Mouse (Mus musculus) layer of hippocampus, postnatal 36 days (tissue): ENCODE data around the gene S100a10. TPM values are rescaled to one million over a fixed set of nuclear protein-coding genes. Genes with fewer than 3 reads are reported as not detected.

Experiments used
- DNase-seq, 2 experiments: peaks; one replicate each; pipeline ENCODE4 v3.0.0; 2022
- total RNA-seq, 2 experiments: library from RNA; stranded (reverse); gene quantifications; 2 replicates each; pipeline ENCODE4 v1.2.3; 2021

The S100a10 gene
- total RNA-seq, 2 experiments from 2014 or later: 16.7 to 20.6 TPM

DNA sequence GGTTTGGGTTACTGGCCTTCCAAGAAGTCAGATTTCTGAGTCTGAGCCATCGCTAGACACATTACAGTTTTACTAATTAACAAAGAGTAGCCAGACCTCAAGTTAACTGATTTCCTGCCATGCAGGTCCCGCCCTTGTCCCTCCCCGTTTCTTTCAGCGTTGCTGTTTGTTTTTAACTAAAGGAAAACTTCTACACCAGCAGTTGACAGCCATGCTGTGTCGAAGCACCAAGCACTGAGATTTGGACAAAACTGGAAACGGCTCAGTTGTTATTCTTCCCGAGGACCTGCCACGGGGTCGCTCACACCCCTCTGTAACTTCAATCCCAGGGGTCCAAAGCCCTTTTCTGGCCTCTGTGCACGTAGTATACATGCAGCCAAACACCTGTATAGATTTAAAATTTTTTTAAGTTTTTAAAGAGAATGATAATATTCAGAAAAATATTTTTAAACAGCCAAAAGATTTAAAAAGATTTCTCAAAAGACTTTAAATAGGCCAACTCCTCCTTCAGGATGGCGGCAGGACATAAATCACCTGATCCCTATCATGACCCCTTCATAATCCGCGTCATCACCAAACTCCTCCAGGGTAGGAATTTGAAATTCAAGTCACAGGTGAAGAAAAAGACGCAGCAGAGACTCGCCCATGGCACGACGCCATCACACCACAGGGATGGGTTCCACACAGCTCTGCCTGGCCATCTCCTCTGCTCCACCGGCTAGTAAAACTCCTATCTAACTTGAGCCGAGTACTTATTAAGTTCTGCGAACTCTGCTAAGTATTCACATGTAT is 6.9 kb upstream of the S100a10 start:
- no peak for DNase-seq

DNA sequence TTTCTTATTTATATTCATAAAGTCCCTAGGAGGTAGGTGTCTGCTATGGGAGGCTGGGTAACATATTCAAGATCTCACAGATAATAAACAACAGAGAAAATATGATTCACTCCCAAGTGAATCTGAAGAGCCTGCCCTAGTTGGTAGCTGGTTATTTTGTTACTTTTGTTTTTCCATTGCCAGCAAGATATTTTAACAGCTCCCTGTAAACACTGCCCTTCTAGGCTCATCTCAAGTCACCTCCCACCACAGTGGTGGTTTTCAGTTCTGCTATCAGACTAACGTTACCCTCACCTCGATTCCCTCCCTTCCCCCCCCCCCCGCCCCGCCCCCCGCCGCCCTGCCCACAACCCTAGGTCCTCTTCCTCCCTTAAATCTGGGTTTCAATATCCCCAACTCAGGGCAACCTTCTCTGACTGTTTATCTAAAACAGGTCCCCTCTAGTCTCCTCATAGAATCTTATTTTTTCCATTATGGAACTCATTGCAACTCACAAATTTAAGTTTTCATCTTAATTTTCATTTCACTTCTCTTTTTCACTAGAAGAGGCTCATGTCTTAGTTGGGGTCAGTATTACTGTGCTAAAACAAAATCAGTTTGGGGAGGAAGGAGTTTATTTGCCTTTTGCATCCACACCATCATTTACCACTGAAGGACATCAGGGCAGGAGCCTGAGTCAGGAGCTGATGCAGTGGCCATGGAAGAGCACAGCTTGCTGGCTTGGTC is 6.2 kb upstream of the S100a10 start:
- DNase-seq: no peak

DNA sequence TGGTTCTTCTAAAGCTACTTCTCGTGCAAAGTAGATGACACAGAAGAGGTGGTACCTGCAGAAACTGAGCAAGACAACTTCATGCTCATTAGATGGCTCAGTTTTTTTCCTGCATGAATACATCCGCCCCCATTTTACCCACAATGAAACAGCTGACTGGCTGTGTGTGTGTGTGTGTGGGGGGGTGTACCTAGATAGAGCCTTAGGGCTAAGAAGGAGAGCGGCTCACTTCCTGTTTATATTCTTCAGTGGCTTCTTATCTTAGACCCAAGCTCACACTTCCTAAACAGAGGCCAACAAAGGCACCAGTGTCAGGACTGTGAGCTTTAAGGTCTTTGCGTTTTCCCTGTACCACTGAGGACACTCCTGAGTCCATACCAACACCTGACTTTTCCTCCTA is 4.9 kb upstream of the S100a10 start:
- DNase-seq: no peak

- DNase-seq: no peak
Measured at GRCm38 (mm10) chr3:93551950-93552901, 2.7 kb upstream of the S100a10 start.

DNA sequence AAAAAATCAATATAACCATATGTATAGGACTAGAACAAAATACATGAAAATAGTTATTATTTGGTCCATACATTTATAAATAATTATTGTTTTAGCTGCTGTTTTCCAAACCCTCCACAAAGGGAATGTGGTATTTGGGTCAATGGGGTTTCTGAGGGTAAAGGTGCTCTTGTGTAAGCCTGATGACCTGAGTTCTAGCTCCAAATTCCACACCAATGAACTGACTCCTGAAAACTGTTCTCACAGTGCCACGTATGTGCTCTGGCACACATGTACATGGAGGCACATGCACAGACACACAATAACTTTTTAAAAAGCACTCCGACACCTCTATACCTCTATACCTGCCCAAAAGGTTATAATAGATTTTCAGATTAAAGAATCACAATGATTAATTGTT is 1.6 kb upstream of the S100a10 start:
- DNase-seq: no peak

DNA sequence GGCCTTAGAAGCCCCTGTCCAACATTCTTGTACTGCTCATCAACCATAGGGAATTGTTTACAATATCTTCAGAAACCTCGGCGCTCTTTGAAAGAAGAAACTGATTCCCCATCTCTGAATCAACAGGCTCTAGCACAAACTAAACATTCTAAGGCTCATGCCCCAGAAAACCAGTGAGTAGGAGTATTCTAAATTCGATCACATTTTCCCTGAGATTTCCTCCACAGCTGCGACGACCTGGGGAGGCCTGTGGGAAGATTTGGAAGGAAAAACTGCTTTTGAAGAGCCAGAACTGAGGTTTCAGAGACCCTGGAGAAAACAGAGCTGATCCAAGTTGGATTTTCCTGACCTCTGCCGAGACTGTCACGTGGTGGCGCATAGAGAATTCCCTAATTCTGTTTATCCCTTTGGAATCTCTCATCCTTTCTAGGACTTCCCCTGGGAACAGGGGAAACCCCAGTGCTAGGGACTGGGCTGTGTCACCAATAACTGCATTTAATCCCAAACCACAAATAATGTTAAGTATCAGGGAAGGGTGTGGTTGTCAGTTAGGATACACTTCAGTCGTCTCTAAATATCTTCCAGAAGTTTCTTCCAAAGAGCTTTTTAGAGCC is 1.0 kb upstream of the S100a10 start:
- no peak for DNase-seq

DNA sequence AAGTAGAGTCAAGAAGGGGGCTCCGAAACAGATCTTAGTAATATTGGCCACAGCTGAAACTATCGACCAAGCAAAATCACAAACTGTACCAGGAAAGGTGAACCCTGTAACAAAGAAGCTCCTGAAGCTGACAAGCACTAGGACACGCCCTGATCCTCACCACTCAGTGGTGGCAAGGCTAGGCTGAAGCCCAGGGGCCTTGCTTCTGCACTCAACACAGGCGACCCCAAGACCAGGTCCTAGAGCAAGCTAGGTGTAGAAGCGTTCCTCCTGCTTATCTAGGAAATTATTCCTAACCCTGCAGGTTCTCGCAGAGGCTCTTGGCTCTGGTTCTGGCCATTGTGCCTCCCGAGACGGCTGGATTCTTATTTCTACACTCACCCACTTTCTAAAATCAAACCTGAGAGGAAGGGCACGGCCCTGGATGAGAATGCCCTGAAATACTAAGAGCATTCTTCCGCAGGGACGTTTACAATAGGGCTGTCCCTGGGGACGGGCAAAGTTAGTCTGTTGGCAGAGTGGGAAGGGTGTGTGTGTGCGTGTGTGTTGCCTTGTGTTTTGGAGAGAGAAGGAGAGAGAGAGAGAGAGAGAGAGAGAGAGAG is 400 bp upstream of the S100a10 start:
- DNase-seq: no peak

DNA sequence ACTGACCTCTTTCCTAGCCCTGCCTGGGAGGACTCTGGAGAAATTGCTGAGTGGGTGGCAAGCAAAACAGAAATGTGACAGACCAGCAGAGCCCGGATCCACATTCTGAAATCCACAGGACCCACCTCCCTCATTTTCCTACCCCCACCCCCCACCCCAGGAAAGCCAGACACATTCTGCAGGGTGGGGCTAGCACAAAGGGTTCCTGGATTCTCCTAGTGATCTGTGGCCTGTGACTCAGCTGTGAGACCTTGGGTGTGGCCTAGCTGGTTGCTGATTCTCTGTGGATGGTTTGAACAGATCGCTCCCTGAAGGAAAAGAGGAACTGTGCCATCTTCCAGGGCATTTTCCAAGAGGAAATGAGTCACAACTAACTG is 986 bp downstream of the S100a10 start:
- no peak for DNase-seq

GRCm38 (mm10) chr3:93556599-93556998 is 1.7 kb downstream of the S100a10 start:
- DNase-seq: no peak

DNA sequence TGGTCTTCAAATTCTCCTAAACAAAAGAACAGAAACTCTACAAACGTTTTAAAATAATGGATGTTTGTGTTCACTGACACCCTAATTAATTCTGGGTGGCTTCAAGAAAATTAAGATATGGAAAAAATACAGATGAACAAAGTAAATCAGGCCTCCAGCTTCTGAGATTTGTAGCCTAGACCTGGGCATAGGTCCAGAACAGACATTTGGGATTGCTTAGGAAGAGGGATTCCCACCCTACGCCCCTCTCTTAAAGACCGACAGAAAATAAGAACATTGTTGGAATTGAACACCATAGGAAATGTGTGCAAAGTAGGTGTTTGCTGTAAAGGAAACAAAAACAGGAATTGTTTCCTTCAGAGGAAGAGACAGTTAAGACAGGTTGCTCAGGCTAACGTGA is 2.6 kb downstream of the S100a10 start:
- no peak for DNase-seq

DNA sequence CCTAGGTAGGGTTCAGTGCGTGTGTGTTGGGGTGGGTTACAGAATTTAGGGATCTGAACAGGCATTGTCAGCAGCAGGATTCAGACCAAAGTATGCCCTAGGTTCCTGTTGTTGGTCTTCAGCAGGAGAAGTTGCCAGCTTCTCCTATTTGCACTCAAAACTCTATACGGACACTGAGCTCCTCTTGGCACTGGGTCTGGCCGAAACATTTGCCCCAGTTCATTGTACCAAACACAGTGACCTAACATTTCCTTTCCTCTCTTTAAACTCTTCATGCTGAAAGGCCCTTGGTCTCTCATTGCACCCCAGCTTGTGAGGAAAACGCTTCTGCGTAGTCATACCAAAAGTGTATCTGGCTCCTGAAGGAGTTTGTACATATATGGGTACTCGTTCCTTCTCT is 5.1 kb downstream of the S100a10 start:
- no peak for DNase-seq

- DNase-seq: no peak
Measured at GRCm38 (mm10) chr3:93562372-93562771, 7.5 kb downstream of the S100a10 start.

- no peak for DNase-seq
Measured at GRCm38 (mm10) chr3:93563216-93563615, 8.3 kb downstream of the S100a10 start.

GRCm38 (mm10) chr3:93566892-93567291 is 12.0 kb downstream of the S100a10 start:
- no peak for DNase-seq

DNA sequence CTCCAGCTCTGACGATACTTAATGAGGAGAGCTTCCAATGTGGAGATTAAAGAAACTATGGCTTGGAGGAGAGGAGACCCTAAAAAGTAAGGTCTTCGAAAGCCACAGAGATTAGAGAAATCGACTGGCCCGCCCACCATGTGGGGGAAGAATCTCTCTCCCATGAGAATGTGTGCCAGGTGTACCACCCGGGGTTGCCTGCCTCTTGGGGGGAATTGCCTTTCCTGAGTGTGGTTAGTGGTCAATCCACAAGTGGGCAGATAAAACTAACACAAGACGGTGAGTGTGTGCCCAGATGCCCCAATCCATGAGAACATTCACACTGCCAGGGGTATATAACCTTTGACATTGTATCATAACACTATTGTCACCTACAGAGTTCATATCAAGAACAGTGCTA is 12.8 kb downstream of the S100a10 start:
- DNase-seq: no peak

DNA sequence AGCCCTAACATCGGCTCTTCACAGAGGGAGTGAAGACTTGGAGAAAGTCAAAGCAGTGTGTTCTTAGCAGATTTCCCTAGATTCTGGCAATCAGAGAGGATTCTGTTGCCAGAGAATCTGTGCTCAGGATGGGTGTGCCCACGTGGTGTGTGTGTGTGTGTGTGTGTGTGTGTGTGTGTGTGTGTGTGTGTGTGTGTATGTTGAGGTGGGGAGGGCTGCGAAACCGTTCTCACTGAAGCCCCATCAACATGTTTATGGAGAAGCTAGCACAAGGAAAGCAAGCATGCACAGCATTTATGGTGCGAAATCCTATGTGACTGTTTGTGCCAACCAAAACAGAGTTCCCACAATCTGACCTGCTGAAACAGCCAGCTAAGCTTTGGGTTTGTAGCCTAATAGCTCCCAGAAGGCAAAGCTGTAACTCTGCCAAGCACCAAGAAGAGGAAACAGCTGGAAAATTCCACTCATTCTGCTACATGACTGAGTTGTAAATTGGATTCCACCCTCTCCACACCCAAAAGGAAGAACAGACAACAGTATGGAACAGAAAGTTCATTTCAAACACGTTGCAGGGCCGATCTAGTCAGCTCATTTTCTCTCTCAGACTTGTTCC is 13.7 kb downstream of the S100a10 start:
- peak; percentile 21 to 40 for DNase-seq

DNA sequence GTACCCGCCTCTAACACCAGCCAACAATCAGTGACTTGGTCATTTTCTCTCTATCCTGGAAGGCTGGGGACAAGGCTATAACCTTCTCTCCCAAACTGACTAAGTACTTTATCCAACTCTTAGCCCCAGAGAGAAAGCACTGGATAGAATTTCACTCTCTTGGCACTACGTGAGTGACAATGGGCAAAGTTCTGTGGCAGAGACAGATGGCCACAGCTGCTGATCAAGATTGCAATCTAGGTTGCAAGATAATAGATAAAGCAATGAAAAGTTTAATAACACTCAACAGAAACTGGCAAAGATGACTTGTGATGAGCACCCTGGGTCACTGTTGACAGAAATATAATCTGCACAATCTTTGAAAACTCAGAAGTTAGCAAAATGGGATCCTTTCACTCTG is 14.2 kb downstream of the S100a10 start:
- no peak for DNase-seq

- no peak for DNase-seq
Measured at GRCm38 (mm10) chr3:93572058-93572791, 17.3 kb downstream of the S100a10 start.

GRCm38 (mm10) chr3:93579317-93580038 is 24.6 kb downstream of the S100a10 start:
- no peak for DNase-seq

- DNase-seq: no peak
Measured at GRCm38 (mm10) chr3:93580039-93580403, 25.1 kb downstream of the S100a10 start.
